Mouse (Mus musculus) lung, embryonic 14.5 days (tissue): ENCODE data around the gene Mical3. TPM values are rescaled to one million over a fixed set of nuclear protein-coding genes. Genes with fewer than 3 reads are reported as not detected.
A peak's percentile ranks its signal among the peaks of the same experiment; 100 is the strongest.

Experiments
- ATAC-seq: fragments of 200-750 bp; cut with Nextera tagmentation; 2 replicates; pipeline ENCODE4 v1.8.0; 2017; ENCODE audit warnings: mild to moderate bottlenecking, moderate TSS enrichment, moderate library complexity; ENCODE audit not compliant: insufficient read depth
- DNase-seq: peaks from one replicate; pipeline ENCODE4 v3.0.0-alpha.2; 2015
- H3K27ac ChIP-seq: fragments of 300-500 bp; sonication (generic); 2 replicates; pipeline ENCODE4 v1.5.1; 2014; ENCODE audit warnings: low read depth, mild to moderate bottlenecking, moderate library complexity
- H3K27me3 ChIP-seq: fragments of 300-500 bp; sonication (generic); 2 replicates; pipeline ENCODE4 v1.6.1; 2014; ENCODE audit warnings: low read length, control low read depth; ENCODE audit not compliant: insufficient read depth
- H3K36me3 ChIP-seq: fragments of 300-500 bp; sonication (generic); 2 replicates; pipeline ENCODE4 v1.6.1; 2014; ENCODE audit warnings: control low read depth; ENCODE audit not compliant: insufficient read depth
- H3K4me1 ChIP-seq: fragments of 300-500 bp; sonication (generic); 2 replicates; pipeline ENCODE4 v1.6.1; 2014; ENCODE audit warnings: antibody characterized with exemption, control low read depth; ENCODE audit not compliant: insufficient read depth
- H3K4me2 ChIP-seq: fragments of 300-500 bp; sonication (generic); 2 replicates; pipeline ENCODE4 v1.6.1; 2014; ENCODE audit warnings: mild to moderate bottlenecking
- H3K4me3 ChIP-seq: fragments of 300-500 bp; sonication (generic); 2 replicates; pipeline ENCODE4 v1.5.1; 2014; ENCODE audit warnings: low read depth, low read length
- H3K9ac ChIP-seq: fragments of 300-500 bp; sonication (generic); 2 replicates; pipeline ENCODE4 v1.6.1; 2014
- H3K9me3 ChIP-seq: fragments of 300-500 bp; sonication (generic); 2 replicates; pipeline ENCODE4 v1.6.1; 2016; ENCODE audit warnings: low read depth, low read length, control low read depth
- CTCF ChIP-seq: IDR thresholded peaks from 2 replicates; pipeline ENCODE4 v1.5.1; 2016; ENCODE audit warnings: antibody characterized with exemption, low read depth
- WGBS: fragments of 180-500 bp; shearing (Covaris S2); extraction: QIAGEN DNeasy Blood & Tissue Kit; methylation state at CpG from one replicate; pipeline ENCODE4 v1.1.7; 2014; 5-methylcytosine and 5-hydroxymethylcytosine counted together
- polyA plus RNA-seq: library from polyadenylated mRNA; unstranded; fragments of >200 nt; fragmentation: Nextera tagmentation; extraction: Ambion mirVana; gene quantifications from 2 replicates; pipeline ENCODE4 v1.2.1, GENCODE M21; 2014

Mical3 gene
- polyA plus RNA-seq, 1 experiment from 2014 or later, result 27.0 TPM

DNA sequence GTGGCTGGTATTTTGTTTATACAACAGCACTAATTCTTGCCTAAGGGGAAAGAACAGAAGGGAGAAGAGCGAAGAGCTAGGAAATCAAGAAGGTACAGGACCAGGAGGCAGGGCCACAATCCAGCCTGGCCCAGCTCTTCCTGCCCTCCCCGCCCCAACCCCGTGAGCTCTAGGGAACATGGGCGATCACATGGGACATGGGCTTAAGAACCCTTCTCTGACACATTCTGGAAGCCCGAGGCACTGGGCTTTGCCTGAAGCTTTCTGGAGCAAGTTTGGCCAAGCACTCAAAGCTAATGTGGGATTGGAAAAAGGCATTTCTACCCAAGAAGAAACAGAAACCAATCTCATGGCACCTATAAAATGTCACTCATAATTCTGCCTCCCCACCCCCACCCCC lies 131.7 kb downstream of the Mical3 start:
- no peak overlapping the region for H3K9ac ChIP-seq
- WGBS, result 64% methylated on average over 5 of the region's 5 CpGs
- no peaks in the 10 kb centered on the region for H3K4me1 ChIP-seq
- no peak for DNase-seq
- no peaks in the 10 kb centered on the region for H3K9me3 ChIP-seq
- no peak overlapping the region for H3K4me2 ChIP-seq
- no peak for ATAC-seq
- no peak overlapping the region for H3K4me3 ChIP-seq
- no peak for TF ChIP-seq CTCF
- no peaks in the 10 kb centered on the region for H3K27me3 ChIP-seq
- H3K36me3 ChIP-seq, result peaks cover 51% of the 10 kb centered on the region
- H3K27ac ChIP-seq, result no peak overlapping the region

DNA sequence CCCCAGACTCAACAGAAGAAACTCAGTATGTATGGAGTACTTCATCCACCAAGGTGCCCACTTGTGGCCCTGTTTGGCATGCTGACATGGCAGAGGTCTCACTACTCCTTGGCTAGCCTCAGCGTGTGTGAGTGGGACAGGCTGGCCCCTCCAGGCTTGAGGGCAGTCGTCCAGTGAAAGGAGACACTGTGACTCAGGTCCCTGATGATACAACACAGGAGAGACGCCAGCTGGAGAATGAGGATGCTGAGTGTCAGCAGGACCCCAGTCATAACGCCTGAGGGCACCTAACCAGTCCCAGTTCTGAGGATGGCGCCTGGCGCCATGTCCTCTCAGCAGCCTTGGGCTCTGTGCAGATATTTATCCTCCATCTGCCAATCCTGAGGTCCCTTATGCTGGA lies 134.2 kb downstream of the Mical3 start:
- WGBS, result 84% methylated on average over 6 of the region's 6 CpGs
- Histone ChIP-seq H3K27me3 (no peaks in the 10 kb centered on the region), H3K36me3 (peaks cover 40% of the 10 kb centered on the region), H3K4me2 (no peak overlapping the region), H3K27ac (no peak overlapping the region), H3K9me3 (no peaks in the 10 kb centered on the region), H3K4me3 (no peak overlapping the region), H3K4me1 (no peaks in the 10 kb centered on the region), H3K9ac (no peak overlapping the region)
- TF ChIP-seq CTCF, result no peak
- DNase-seq (no peak), ATAC-seq (no peak)

GRCm38 (mm10) chr6:120995541-120995940 lies 135.3 kb downstream of the Mical3 start:
- H3K9me3 ChIP-seq, result no peaks in the 10 kb centered on the region
- no peaks in the 10 kb centered on the region for H3K27me3 ChIP-seq
- no peaks in the 10 kb centered on the region for H3K4me1 ChIP-seq
- no peak for TF ChIP-seq CTCF
- H3K36me3 ChIP-seq, result peaks cover 29% of the 10 kb centered on the region; the same call in 1 of the 2 replicates
- no peak for DNase-seq
- no peak overlapping the region for H3K4me2 ChIP-seq
- H3K4me3 ChIP-seq, result no peak overlapping the region
- WGBS, result 73% methylated on average over 9 of the region's 9 CpGs
- no peak overlapping the region for H3K9ac ChIP-seq
- no peak overlapping the region for H3K27ac ChIP-seq
- ATAC-seq, result no peak

GRCm38 (mm10) chr6:120991857-120992256 lies 138.9 kb downstream of the Mical3 start:
- no peak for TF ChIP-seq CTCF
- Histone ChIP-seq H3K27ac (no peak overlapping the region), H3K27me3 (no peaks in the 10 kb centered on the region), H3K4me1 (no peaks in the 10 kb centered on the region), H3K9me3 (no peaks in the 10 kb centered on the region), H3K36me3 (peaks cover 26% of the 10 kb centered on the region; the same call in 1 of the 2 replicates), H3K4me2 (no peak overlapping the region), H3K9ac (no peak overlapping the region), H3K4me3 (no peak overlapping the region)
- WGBS, result 59% methylated on average over 6 of the region's 6 CpGs
- DNase-seq (no peak), ATAC-seq (no peak)

DNA sequence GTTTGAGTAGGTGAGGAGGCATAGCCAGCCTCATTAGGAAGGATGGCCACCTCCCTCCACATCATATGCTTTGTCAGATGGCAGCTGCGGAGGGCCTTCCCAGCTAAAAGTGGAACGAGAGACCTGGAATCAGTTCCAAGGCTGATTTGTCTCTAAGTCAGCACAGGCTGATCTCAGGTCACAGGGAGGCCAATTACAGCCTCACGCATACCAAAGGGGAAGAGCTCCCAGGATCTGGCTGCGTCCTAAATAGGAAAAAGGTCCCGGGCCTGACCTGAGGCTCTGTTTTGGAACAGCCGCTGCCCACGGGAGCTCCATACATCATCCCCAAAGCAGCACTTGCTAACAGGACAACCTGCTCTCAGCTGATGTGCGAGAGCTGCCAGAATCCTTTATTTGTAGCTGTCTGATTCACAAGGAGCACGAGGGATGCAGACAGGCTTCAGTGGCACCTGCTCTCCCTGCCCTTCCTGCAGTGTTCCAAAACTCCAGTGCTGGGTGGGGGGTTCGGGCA lies 143.2 kb downstream of the Mical3 start:
- Histone ChIP-seq H3K27me3 (no peaks in the 10 kb centered on the region), H3K4me1 (no peaks in the 10 kb centered on the region), H3K36me3 (peaks cover 19% of the 10 kb centered on the region; the same call in 1 of the 2 replicates), H3K9ac (no peak overlapping the region), H3K4me3 (no peak overlapping the region), H3K9me3 (no peaks in the 10 kb centered on the region), H3K4me2 (no peak overlapping the region), H3K27ac (no peak overlapping the region; the same call in 1 of the 2 replicates)
- 32% methylated on average over 10 of the region's 10 CpGs for WGBS
- ATAC-seq, result 0 out of 2 replicates have a peak, but pooled peaks have one; percentile 38
- no peak for DNase-seq
- no peak for TF ChIP-seq CTCF

GRCm38 (mm10) chr6:120987164-120987563 lies 143.6 kb downstream of the Mical3 start:
- ATAC-seq (peak; percentile 32; the same call in 1 of the 2 replicates), DNase-seq (no peak)
- no peak overlapping the region for H3K4me3 ChIP-seq
- H3K27me3 ChIP-seq, result no peaks in the 10 kb centered on the region
- no peak overlapping the region for H3K4me2 ChIP-seq
- H3K27ac ChIP-seq, result no peak overlapping the region
- H3K36me3 ChIP-seq, result peaks cover 22% of the 10 kb centered on the region; the same call in 1 of the 2 replicates
- no peaks in the 10 kb centered on the region for H3K9me3 ChIP-seq
- no peak for TF ChIP-seq CTCF
- WGBS, result 58% methylated on average over 10 of the region's 10 CpGs
- no peaks in the 10 kb centered on the region for H3K4me1 ChIP-seq
- H3K9ac ChIP-seq, result no peak overlapping the region

DNA sequence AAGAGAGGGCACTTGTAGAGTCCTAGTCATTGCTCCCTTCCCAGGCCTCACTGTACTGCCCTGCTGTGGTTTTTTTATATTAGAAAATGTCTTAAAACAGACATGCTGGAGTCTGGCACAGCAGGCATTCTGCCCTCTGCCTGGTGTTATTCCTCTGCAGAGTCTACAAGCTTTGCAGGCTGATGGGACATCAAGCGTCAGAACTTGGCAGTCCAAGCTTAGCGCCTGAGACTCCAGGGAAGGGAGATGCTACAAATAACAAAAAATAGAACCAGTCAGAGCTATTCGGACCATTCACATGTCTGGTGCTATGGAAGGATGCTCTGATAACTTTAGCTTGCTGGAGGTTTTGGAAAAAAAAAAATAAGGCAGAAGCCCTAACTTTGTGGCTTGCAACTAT lies 144.6 kb downstream of the Mical3 start:
- Histone ChIP-seq H3K27ac (no peak overlapping the region), H3K4me2 (no peak overlapping the region), H3K9me3 (no peaks in the 10 kb centered on the region), H3K9ac (no peak overlapping the region), H3K4me3 (no peak overlapping the region), H3K36me3 (peaks cover 29% of the 10 kb centered on the region), H3K4me1 (no peaks in the 10 kb centered on the region), H3K27me3 (no peaks in the 10 kb centered on the region)
- no peak for TF ChIP-seq CTCF
- no peak for DNase-seq
- no peak for ATAC-seq
- WGBS, result 89% methylated on average over 3 of the region's 3 CpGs
